Mouse (Mus musculus): Measurements from ENCODE around the gene Ltbr.

GRCm38 (mm10) chr6:125346029-125346428 lies 32.3 kb upstream of the Ltbr start:
- TF ChIP-seq CTCF (IDR thresholded peaks at IDR 0.05; ENCODE audit: borderline replicate concordance, insufficient read depth, low read length) (no peak), POLR2A (IDR thresholded peaks at IDR 0.05; ENCODE audit: low read depth, low read length) (no peak)
